Mouse (Mus musculus) skeletal muscle tissue, adult 2 months (tissue): ENCODE data around the gene Ppm1j.
"Not testable (repeated sequence)": the region's sequence is repeated elsewhere in the genome, so short reads cannot be mapped to it uniquely, and the experiment has no call there.

Experiments used
- DNase-seq: peaks from one replicate; pipeline ENCODE4 v3.0.0-alpha.2; 2012; ENCODE audit warnings: low read depth, low spot score

Ppm1j gene

GRCm38 (mm10) chr3:104780561-104781420 is at the start of gene Ppm1j:
TSS of gene Ppm1j (plus strand) at chr3:104781056.
- peak; percentile 83 for DNase-seq

GRCm38 (mm10) chr3:104732907-104733306 is 47.9 kb upstream of the Ppm1j start:
- no peak for DNase-seq

- no peak for DNase-seq
Measured at GRCm38 (mm10) chr3:104734654-104735053, 46.2 kb upstream of the Ppm1j start.

GRCm38 (mm10) chr3:104741954-104742353 is 38.9 kb upstream of the Ppm1j start:
- DNase-seq, result no peak

GRCm38 (mm10) chr3:104743161-104743560 is 37.7 kb upstream of the Ppm1j start:
- no peak for DNase-seq

GRCm38 (mm10) chr3:104743864-104744263 is 37.0 kb upstream of the Ppm1j start:
- no peak for DNase-seq

GRCm38 (mm10) chr3:104752845-104753244 is 28.0 kb upstream of the Ppm1j start:
- DNase-seq, result not testable (repeated sequence)

GRCm38 (mm10) chr3:104758406-104758805 is 22.4 kb upstream of the Ppm1j start:
- DNase-seq, result peak; percentile 47

GRCm38 (mm10) chr3:104758869-104759268 is 22.0 kb upstream of the Ppm1j start:
- no peak for DNase-seq

GRCm38 (mm10) chr3:104762103-104762863 is 18.6 kb upstream of the Ppm1j start:
- not testable (repeated sequence) for DNase-seq

- no peak for DNase-seq
Measured at GRCm38 (mm10) chr3:104765021-104765420, 15.8 kb upstream of the Ppm1j start.

- no peak for DNase-seq
Measured at GRCm38 (mm10) chr3:104767141-104767540, 13.7 kb upstream of the Ppm1j start.

- no peak for DNase-seq
Measured at GRCm38 (mm10) chr3:104767716-104768115, 13.1 kb upstream of the Ppm1j start.

GRCm38 (mm10) chr3:104769135-104769534 is 11.7 kb upstream of the Ppm1j start:
- DNase-seq, result no peak

GRCm38 (mm10) chr3:104770035-104770434 is 10.8 kb upstream of the Ppm1j start:
- DNase-seq, result no peak

GRCm38 (mm10) chr3:104770918-104771317 is 9.9 kb upstream of the Ppm1j start:
- DNase-seq, result no peak

- DNase-seq, result no peak
Measured at GRCm38 (mm10) chr3:104771460-104771859, 9.4 kb upstream of the Ppm1j start.

GRCm38 (mm10) chr3:104773301-104773700 is 7.6 kb upstream of the Ppm1j start:
- DNase-seq, result no peak

- no peak for DNase-seq
Measured at GRCm38 (mm10) chr3:104777342-104777741, 3.5 kb upstream of the Ppm1j start.

GRCm38 (mm10) chr3:104779949-104780348 is 907 bp upstream of the Ppm1j start:
- no peak for DNase-seq

- DNase-seq, result peak; percentile 88
Measured at GRCm38 (mm10) chr3:104781471-104781903, 631 bp downstream of the Ppm1j start, which contains the start of gene Fam19a3. TSS of gene Fam19a3 (minus strand) at chr3:104781840.

- peak; percentile 92 for DNase-seq
Measured at GRCm38 (mm10) chr3:104782061-104782681, 1.3 kb downstream of the Ppm1j start.
